Mouse (Mus musculus) 3134 (cell line): ENCODE results near the gene Hoxa3.

Experiments used
- DNase-seq: peaks from one replicate; pipeline ENCODE4 v3.0.0-alpha.2; 2011; ENCODE audit warnings: low spot score; ENCODE audit not compliant: insufficient read length; ENCODE audit errors: extremely low read depth

Hoxa3 gene

GRCm38 (mm10) chr6:52220003-52220864 lies 7.1 kb upstream of the Hoxa3 start:
- no peak for DNase-seq

- DNase-seq: no peak
These were observed 6.3 kb upstream of the Hoxa3 start for GRCm38 (mm10) chr6:52219234-52219942.

GRCm38 (mm10) chr6:52218643-52219215 lies 5.6 kb upstream of the Hoxa3 start:
- DNase-seq: no peak

GRCm38 (mm10) chr6:52217895-52218642 lies 4.9 kb upstream of the Hoxa3 start:
- no peak for DNase-seq

- no peak for DNase-seq
These were observed 4.3 kb upstream of the Hoxa3 start for GRCm38 (mm10) chr6:52217459-52217768.

GRCm38 (mm10) chr6:52216691-52217458 lies 3.7 kb upstream of the Hoxa3 start:
- no peak for DNase-seq

- DNase-seq: no peak
These were observed 2.8 kb upstream of the Hoxa3 start for GRCm38 (mm10) chr6:52215771-52216535.

GRCm38 (mm10) chr6:52215070-52215469 lies 1.9 kb upstream of the Hoxa3 start:
- DNase-seq: no peak

GRCm38 (mm10) chr6:52214271-52214670 lies 1.1 kb upstream of the Hoxa3 start:
- no peak for DNase-seq

GRCm38 (mm10) chr6:52212556-52213118 lies 499 bp downstream of the Hoxa3 start:
- peak; percentile 78 for DNase-seq

- DNase-seq: no peak
These were observed 1.2 kb downstream of the Hoxa3 start for GRCm38 (mm10) chr6:52211961-52212360.

GRCm38 (mm10) chr6:52211170-52211935 lies 1.8 kb downstream of the Hoxa3 start:
- DNase-seq: peak; percentile 84

GRCm38 (mm10) chr6:52209685-52210046 lies 3.5 kb downstream of the Hoxa3 start:
- DNase-seq: no peak

GRCm38 (mm10) chr6:52208868-52209684 lies 4.1 kb downstream of the Hoxa3 start:
- no peak for DNase-seq

- DNase-seq: peak; percentile 71
These were observed 4.9 kb downstream of the Hoxa3 start, which contains the start of gene Hoxa6 for GRCm38 (mm10) chr6:52208072-52208867. Hoxa6 (minus strand) TSS chr6:52208722.

- DNase-seq: no peak
These were observed 5.5 kb downstream of the Hoxa3 start for GRCm38 (mm10) chr6:52207684-52207976.
